In the genomic region with DNA sequence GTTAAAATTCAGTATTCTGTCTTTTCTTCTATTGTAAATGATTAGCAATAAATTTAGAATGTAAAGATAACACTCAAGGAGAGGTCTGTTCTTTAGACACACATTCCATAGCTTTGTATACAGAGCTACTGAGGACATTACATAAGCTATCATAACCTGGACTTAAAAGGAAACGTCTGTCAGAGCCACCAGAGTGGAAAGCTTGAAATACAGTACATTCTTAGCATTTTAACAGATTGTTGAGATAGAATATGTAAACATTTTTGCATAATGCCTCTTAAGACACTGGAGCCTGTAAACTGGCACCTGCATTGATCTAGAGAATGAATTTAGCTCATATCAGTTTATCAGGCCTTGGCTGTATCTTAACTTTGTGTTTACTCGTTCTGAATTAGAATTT, we compare ENCODE assay signal across 18 mouse cellular contexts.
"Had no signal": no experiment of that assay in that cellular context is flagged by ENCODE, and none has a peak within 500 bp of the region (broad histone marks: within the 10 kb centered on the region; RNA-seq: fewer than 3 reads in every experiment).

No protein-coding gene starts in this region.

- H3K4me3 ChIP-seq: kidney, embryonic 15.5 days; limb, embryonic 13.5 days; midbrain, embryonic 15.5 days; neural tube, embryonic 13.5 days; stomach, embryonic 15.5 days had no signal

- H3K9me3 ChIP-seq: kidney, embryonic 15.5 days; limb, embryonic 13.5 days; midbrain, embryonic 10.5 days; midbrain, embryonic 15.5 days; neural tube, embryonic 13.5 days; stomach, embryonic 15.5 days had no signal

- H3K27ac ChIP-seq: kidney, embryonic 15.5 days; limb, embryonic 13.5 days; liver, embryonic 14.5 days; midbrain, embryonic 15.5 days; neural tube, embryonic 13.5 days; stomach, embryonic 15.5 days had no signal

- H3K27me3 ChIP-seq: kidney, embryonic 15.5 days; limb, embryonic 13.5 days; midbrain, embryonic 15.5 days; neural tube, embryonic 13.5 days; stomach, embryonic 15.5 days had no signal

- DNase-seq: kidney, adult 2 months; kidney, postnatal 14 days; layer of hippocampus, adult 9-11 months; layer of hippocampus, postnatal 36 days; left cerebral cortex, postnatal 4 days; lung, embryonic 14.5 days; lung, postnatal 14 days; right cerebral cortex, postnatal 14 days; thymus, adult 2 months; thymus, postnatal 36 days had no signal

- H3K4me2 ChIP-seq: kidney, embryonic 15.5 days; limb, embryonic 13.5 days; midbrain, embryonic 15.5 days; stomach, embryonic 15.5 days had no signal

- ATAC-seq: intestine, embryonic 16.5 days; midbrain, embryonic 15.5 days had no signal

- H3K9ac ChIP-seq: kidney, embryonic 15.5 days; limb, embryonic 13.5 days; liver, embryonic 14.5 days; lung, embryonic 14.5 days; midbrain, embryonic 15.5 days; neural tube, embryonic 13.5 days; stomach, embryonic 15.5 days had no signal
